Mouse (Mus musculus): Measurements from ENCODE around the gene Cradd.

Gene Cradd

GRCm38 (mm10) chr10:95332596-95332995, 8.7 kb upstream of the Cradd start:
- no peak for DNase-seq

- no peak for DNase-seq
Observed at GRCm38 (mm10) chr10:95330375-95331363, 6.7 kb upstream of the Cradd start.

- DNase-seq = no peak
Observed at GRCm38 (mm10) chr10:95329884-95330283, 6.0 kb upstream of the Cradd start.

- no peak for DNase-seq
Observed at GRCm38 (mm10) chr10:95324278-95324631, 322 bp upstream of the Cradd start.

- DNase-seq = peak; percentile 49
Observed at GRCm38 (mm10) chr10:95322076-95323070, 1.6 kb downstream of the Cradd start.

- DNase-seq = no peak
Observed at GRCm38 (mm10) chr10:95319001-95319400, 4.9 kb downstream of the Cradd start.

- DNase-seq = no peak
Observed at GRCm38 (mm10) chr10:95318392-95318708, 5.6 kb downstream of the Cradd start.

- DNase-seq = no peak
Observed at GRCm38 (mm10) chr10:95317581-95318391, 6.1 kb downstream of the Cradd start.

GRCm38 (mm10) chr10:95317091-95317490, 6.8 kb downstream of the Cradd start:
- DNase-seq = no peak

- no peak for DNase-seq
Observed at GRCm38 (mm10) chr10:95316675-95317074, 7.3 kb downstream of the Cradd start.

GRCm38 (mm10) chr10:95315801-95316474, 8.0 kb downstream of the Cradd start:
- no peak for DNase-seq

- no peak for DNase-seq
Observed at GRCm38 (mm10) chr10:95315321-95315720, 8.6 kb downstream of the Cradd start.

- no peak for DNase-seq
Observed at GRCm38 (mm10) chr10:95314019-95314418, 9.9 kb downstream of the Cradd start.

GRCm38 (mm10) chr10:95313524-95313923, 10.4 kb downstream of the Cradd start:
- DNase-seq = peak; percentile 32

GRCm38 (mm10) chr10:95310688-95311441, 13.1 kb downstream of the Cradd start:
- DNase-seq = no peak

- DNase-seq = no peak
Observed at GRCm38 (mm10) chr10:95309412-95310322, 14.3 kb downstream of the Cradd start.

GRCm38 (mm10) chr10:95308991-95309390, 14.9 kb downstream of the Cradd start:
- no peak for DNase-seq

GRCm38 (mm10) chr10:95307916-95308315, 16.0 kb downstream of the Cradd start:
- DNase-seq = no peak

GRCm38 (mm10) chr10:95306824-95307552, 16.9 kb downstream of the Cradd start:
- no peak for DNase-seq

Data from layer of hippocampus, adult 9-11 months (tissue).